Mouse (Mus musculus) CD4-positive, CD25-positive, alpha-beta regulatory T cell, adult 2 months (primary cell): Measurements from ENCODE around the gene Taf8.
"Not testable (repeated sequence)": the region's sequence is repeated elsewhere in the genome, so short reads cannot be mapped to it uniquely, and the experiment has no call there.

Source experiments
- DNase-seq: peaks from one replicate; pipeline ENCODE4 v3.0.0-alpha.2; 2012; ENCODE audit warnings: low read depth, low spot score

Taf8 gene

GRCm38 (mm10) chr17:47518205-47518604 lies 16.1 kb upstream of the Taf8 start:
- no peak for DNase-seq

- peak; percentile 62 for DNase-seq
These were observed 14.1 kb upstream of the Taf8 start for GRCm38 (mm10) chr17:47516232-47516631.

- DNase-seq: peak; percentile 46
These were observed 13.2 kb upstream of the Taf8 start for GRCm38 (mm10) chr17:47515180-47515844.

GRCm38 (mm10) chr17:47512956-47513775 lies 11.1 kb upstream of the Taf8 start:
- DNase-seq: peak; percentile 25

- DNase-seq: peak; percentile 98
These were observed 9.3 kb upstream of the Taf8 start for GRCm38 (mm10) chr17:47511111-47512020.

GRCm38 (mm10) chr17:47509031-47509705 lies 7.1 kb upstream of the Taf8 start:
- DNase-seq: peak; percentile 35

- DNase-seq: peak; percentile 96
These were observed 6.0 kb upstream of the Taf8 start for GRCm38 (mm10) chr17:47508012-47508608.

GRCm38 (mm10) chr17:47507523-47507922 lies 5.4 kb upstream of the Taf8 start:
- no peak for DNase-seq

- DNase-seq: peak; percentile 37
These were observed 4.6 kb upstream of the Taf8 start for GRCm38 (mm10) chr17:47506697-47507096.

GRCm38 (mm10) chr17:47506042-47506441 lies 4.0 kb upstream of the Taf8 start:
- DNase-seq: peak; percentile 8

- peak; percentile 13 for DNase-seq
These were observed 3.5 kb upstream of the Taf8 start for GRCm38 (mm10) chr17:47505566-47505965.

- DNase-seq: peak; percentile 81
These were observed 2.9 kb upstream of the Taf8 start, which contains the start of gene Ccnd3 for GRCm38 (mm10) chr17:47504941-47505346. TSS of gene Ccnd3 (plus strand) at chr17:47505051.

- peak; percentile 54 for DNase-seq
These were observed 2.1 kb upstream of the Taf8 start for GRCm38 (mm10) chr17:47504228-47504627.

- DNase-seq: no peak
These were observed 1.6 kb upstream of the Taf8 start for GRCm38 (mm10) chr17:47503689-47504088.

- DNase-seq: not testable (repeated sequence)
These were observed 584 bp upstream of the Taf8 start for GRCm38 (mm10) chr17:47502707-47503045.

GRCm38 (mm10) chr17:47501531-47501930 lies 561 bp downstream of the Taf8 start:
- DNase-seq: peak; percentile 28

GRCm38 (mm10) chr17:47494132-47494531 lies 8.0 kb downstream of the Taf8 start:
- no peak for DNase-seq

- DNase-seq: no peak
These were observed 8.4 kb downstream of the Taf8 start for GRCm38 (mm10) chr17:47493653-47494052.

- no peak for DNase-seq
These were observed 9.4 kb downstream of the Taf8 start for GRCm38 (mm10) chr17:47492731-47493130.

GRCm38 (mm10) chr17:47490791-47491190 lies 11.3 kb downstream of the Taf8 start:
- DNase-seq: peak; percentile 13

GRCm38 (mm10) chr17:47485791-47486190 lies 16.3 kb downstream of the Taf8 start:
- DNase-seq: peak; percentile 28
